Mouse (Mus musculus): ENCODE measurements around the gene Ces2g.
A peak's percentile ranks its signal among the peaks of the same experiment; 100 is the strongest.

The Ces2g gene

DNA sequence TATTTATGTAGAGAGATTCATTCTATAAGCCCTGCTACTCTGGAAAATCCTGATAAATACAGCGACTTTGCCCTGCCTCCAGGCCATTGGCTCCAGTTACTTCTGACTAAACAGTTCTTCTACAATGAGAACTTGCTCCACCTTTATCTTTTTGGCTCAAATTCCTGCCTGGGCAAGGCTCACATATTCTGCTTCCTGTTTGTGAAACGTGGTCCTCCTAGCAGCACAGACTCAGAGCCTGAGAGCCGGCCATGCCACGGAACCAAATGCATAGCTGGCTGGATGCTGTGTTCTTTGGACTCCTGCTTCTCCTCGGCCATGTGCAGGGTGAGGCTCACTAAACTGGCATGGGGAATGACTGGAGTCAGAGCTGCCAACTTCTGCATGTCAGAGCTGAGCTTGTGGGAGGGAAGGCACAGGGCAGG lies at the start of gene Ces2g:
TSS of gene Ces2g (plus strand) at position 182 of the 425 bp plus-strand sequence.
- peak; percentile 23 for DNase-seq

- DNase-seq: peak; percentile 44
Observed at GRCm38 (mm10) chr8:104925972-104926596, 35.4 kb upstream of the Ces2g start, which contains the start of gene Ces2e. TSS of gene Ces2e (plus strand) at chr8:104926260.

- DNase-seq: no peak
Observed at GRCm38 (mm10) chr8:104927301-104927700, 34.2 kb upstream of the Ces2g start.

GRCm38 (mm10) chr8:104944665-104945064 lies 16.9 kb upstream of the Ces2g start:
- no peak for DNase-seq

GRCm38 (mm10) chr8:104947056-104947455 lies 14.5 kb upstream of the Ces2g start, which contains the start of gene Ces2f:
TSS of gene Ces2f (plus strand) at chr8:104947356.
- DNase-seq: no peak

DNA sequence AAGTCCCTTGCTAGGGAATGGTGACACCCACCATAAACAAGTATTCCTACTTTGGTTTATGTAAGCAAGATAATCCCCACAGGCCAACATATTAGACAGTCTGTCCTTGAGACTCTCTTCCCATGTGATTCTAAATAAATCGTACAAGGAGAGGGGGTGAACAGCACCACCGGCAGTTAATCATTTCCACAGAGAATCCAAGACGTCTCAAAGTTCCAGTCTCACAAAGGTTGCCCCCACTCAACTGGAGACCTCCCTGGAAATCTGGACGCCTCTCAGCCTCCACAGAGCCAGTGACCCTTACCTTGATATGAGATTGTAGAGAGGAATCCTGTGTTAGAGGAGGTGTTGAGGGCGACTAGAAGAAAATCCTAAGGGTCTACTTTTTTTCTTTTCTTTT lies 12.5 kb upstream of the Ces2g start:
- DNase-seq: peak; percentile 65

- no peak for DNase-seq
Observed at GRCm38 (mm10) chr8:104962229-104962901, 847 bp downstream of the Ces2g start.

- no peak for DNase-seq
Observed at GRCm38 (mm10) chr8:104963375-104963894, 1.9 kb downstream of the Ces2g start.

DNA sequence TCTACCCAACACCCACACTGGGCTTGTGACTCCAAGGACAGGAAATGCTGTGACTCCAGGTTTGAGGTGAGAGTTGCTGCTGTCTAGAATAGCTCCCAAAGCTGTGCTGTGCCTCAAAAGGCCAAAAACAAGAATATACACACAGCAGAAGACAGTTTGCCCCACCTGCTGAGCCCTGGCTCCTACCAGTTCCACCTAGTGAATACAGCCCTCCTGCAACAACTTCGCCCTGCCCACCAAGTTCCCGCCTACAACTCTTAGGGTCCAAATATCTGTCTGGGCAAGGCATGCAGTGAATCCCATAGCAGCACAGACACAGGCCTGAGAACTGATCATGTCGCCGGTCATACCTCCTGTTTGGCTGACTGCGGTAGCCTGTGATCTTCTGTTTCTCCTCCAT lies 22.6 kb downstream of the Ces2g start:
- peak; percentile 26 for DNase-seq

- peak; percentile 92 for DNase-seq
Observed at GRCm38 (mm10) chr8:104984942-104985341, 23.4 kb downstream of the Ces2g start.

GRCm38 (mm10) chr8:104998191-104998590 lies 36.7 kb downstream of the Ces2g start:
- peak; percentile 67 for DNase-seq

DNA sequence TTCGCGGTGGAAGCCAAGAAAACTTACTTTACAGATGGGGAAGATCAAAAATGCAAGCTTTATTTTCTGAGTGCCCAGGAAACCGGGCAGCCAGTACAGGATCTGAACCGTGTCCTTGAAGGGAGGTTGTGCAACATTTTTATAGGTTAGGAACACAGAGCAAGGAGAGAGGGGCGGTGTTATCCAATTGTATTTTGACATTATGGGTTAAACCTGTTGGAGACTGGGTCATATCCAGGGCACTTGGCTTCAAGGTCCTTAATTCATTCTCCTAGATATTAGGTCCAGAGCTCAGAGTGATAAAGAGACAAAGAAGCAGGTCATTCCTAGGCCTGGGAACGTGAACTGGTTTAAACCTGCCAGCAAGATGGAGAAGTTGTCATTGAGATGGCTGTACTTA lies 37.7 kb downstream of the Ces2g start:
- DNase-seq: no peak

DNA sequence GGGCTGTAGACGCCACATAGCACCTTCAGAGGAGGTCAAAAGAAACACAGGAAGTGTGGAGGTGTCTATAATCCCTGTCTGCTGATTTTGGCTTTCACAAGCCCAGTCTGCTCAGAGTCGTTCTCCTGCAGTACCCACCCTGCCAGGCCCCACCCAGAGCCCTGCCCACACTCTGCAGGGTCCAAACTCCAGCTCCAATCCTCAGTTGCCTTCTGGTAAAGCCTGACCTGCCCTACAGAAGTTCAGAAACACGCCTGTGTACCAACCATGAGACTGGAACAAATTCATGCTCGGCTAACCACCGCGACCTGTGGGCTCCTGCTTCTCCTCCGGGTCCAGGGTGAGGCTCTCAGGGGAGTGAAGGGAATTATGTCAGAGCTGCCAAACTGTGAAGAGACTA lies 39.1 kb downstream of the Ces2g start, which contains the start of gene Ces2h:
TSS of gene Ces2h (plus strand) at position 268 of the 400 bp plus-strand sequence.
- peak; percentile 89 for DNase-seq

- peak; percentile 39 for DNase-seq
Observed at GRCm38 (mm10) chr8:105010000-105010399, 48.5 kb downstream of the Ces2g start.

DNA sequence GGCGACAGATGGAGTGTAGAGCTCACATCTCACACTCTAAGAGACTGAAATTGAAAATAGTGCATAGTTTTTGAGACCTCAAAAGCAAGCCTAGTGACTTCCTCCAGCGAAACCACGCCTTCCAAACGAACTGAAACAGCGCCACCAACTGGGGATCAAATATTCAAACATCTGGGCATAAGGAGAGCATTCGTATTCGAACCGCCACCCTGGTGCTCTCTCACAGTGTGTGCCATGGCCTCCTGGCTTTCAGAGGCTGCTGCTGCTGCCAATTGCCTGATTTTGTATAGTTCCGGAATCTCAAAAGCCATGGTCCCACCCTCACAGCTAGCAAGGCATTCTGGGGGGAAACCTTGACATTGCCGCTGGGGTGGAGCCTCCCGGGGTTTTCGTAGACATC lies 49.6 kb downstream of the Ces2g start:
- no peak for DNase-seq

DNA sequence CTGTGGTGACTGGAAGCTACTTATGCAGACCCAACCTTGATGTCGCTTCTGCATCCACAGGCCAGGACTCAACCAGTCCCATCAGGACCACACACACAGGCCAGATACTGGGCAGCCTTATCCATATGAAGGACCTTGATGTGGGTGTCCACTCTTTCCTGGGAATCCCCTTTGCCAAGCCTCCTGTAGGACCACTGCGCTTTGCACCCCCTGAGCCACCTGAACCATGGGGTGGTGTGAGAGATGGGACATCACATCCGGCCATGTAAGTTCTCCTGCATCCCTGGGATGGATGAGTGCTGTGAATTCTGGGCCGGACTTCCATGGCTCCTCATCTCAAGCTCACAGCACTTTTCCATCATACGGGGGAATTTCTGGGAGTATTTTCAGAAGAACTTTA lies 52.9 kb downstream of the Ces2g start:
- no peak for DNase-seq

Measured in kidney, adult 11 months (tissue).